Mouse (Mus musculus) ES-E14 (cell line): ENCODE data around the gene Plekho2. TPM values are rescaled to one million over a fixed set of nuclear protein-coding genes. Genes with fewer than 3 reads are reported as not detected.

Experiments
- DNase-seq: peaks from one replicate; pipeline ENCODE4 v3.0.0-alpha.2; 2013; ENCODE audit warnings: low read depth, low spot score
- H3K27ac ChIP-seq: 2 replicates; pipeline ENCODE4 v1.5.1; 2012; ENCODE audit warnings: low read depth, mild to moderate bottlenecking, low read length, moderate library complexity, mixed read lengths; ENCODE audit not compliant: poor library complexity, insufficient read depth, severe bottlenecking
- H3K36me3 ChIP-seq: 2 replicates; pipeline ENCODE4 v1.6.1; 2012; ENCODE audit warnings: mild to moderate bottlenecking, low read length, moderate library complexity, mixed read lengths; ENCODE audit not compliant: control insufficient read depth, poor library complexity, insufficient read depth, severe bottlenecking
- H3K4me1 ChIP-seq, 2 experiments: fragments of 150-350 bp in 1 of 2; sonication (generic) in 1 of 2; 2 replicates each; pipeline ENCODE4 v1.6.1; 2012; ENCODE audit warnings: low read length in 2 of 2, mild to moderate bottlenecking in 1 of 2, mixed read lengths in 1 of 2; ENCODE audit not compliant: control insufficient read depth in 2 of 2, insufficient read depth in 2 of 2, poor library complexity in 1 of 2
- H3K4me3 ChIP-seq, 2 experiments: fragments of 150-350 bp in 1 of 2; sonication (generic) in 1 of 2; 2 replicates each; pipeline ENCODE4 v1.5.1; 2012; ENCODE audit warnings: low read length in 2 of 2, low read depth in 1 of 2, mild to moderate bottlenecking in 1 of 2, mixed read lengths in 1 of 2; ENCODE audit not compliant: insufficient read depth in 1 of 2, poor library complexity in 1 of 2, severe bottlenecking in 1 of 2
- H3K9ac ChIP-seq: 2 replicates; pipeline ENCODE4 v1.6.1; 2012; ENCODE audit warnings: low read depth, mild to moderate bottlenecking, low read length, mixed read lengths; ENCODE audit not compliant: poor library complexity, insufficient read depth, severe bottlenecking
- H3K9me3 ChIP-seq: fragments of 150-350 bp; sonication (generic); 2 replicates; pipeline ENCODE4 v1.6.1; 2012; ENCODE audit warnings: low read depth, mild to moderate bottlenecking, low read length; ENCODE audit not compliant: control insufficient read depth, insufficient read depth
- CHD2 ChIP-seq: IDR thresholded peaks from 2 replicates; pipeline ENCODE4 v1.6.1; 2014; ENCODE audit warnings: mild to moderate bottlenecking, low read depth, low read length, inconsistent platforms
- HCFC1 ChIP-seq: IDR thresholded peaks from 2 replicates; pipeline ENCODE4 v1.6.1; 2012; ENCODE audit warnings: low read length, inconsistent platforms, borderline replicate concordance; ENCODE audit not compliant: insufficient read depth
- MAFK ChIP-seq: IDR thresholded peaks from 2 replicates; pipeline ENCODE4 v1.6.1; 2014; ENCODE audit warnings: mild to moderate bottlenecking, low read depth, low read length, inconsistent platforms; ENCODE audit not compliant: insufficient read depth
- ZC3H11A ChIP-seq: IDR thresholded peaks from 2 replicates; pipeline ENCODE4 v1.6.1; 2012; ENCODE audit warnings: low read depth, mild to moderate bottlenecking, inconsistent platforms, low read length, borderline replicate concordance
- ZNF384 ChIP-seq: IDR thresholded peaks from 2 replicates; pipeline ENCODE4 v1.6.1; 2012; ENCODE audit warnings: low read depth, low read length, inconsistent platforms
- in situ Hi-C, 2 experiments: fragments of 600-800 bp; cut with MboI; formaldehyde crosslinking; loops; one replicate each; pipeline ENCODE4 v1.15.1; 2025; ENCODE audit warnings: low sequenced_read_pairs in 2 of 2, inconsistent platforms in 1 of 2; ENCODE audit not compliant: unreplicated experiment in 2 of 2
- total RNA-seq: library from RNA; depleted of rRNA; stranded (reverse); fragments of 300-350 nt; gene quantifications from 2 replicates; pipeline ENCODE4 v1.2.3, GENCODE M21; 2012

The Plekho2 gene
- total RNA-seq, 1 experiment, result 5.4 TPM

- TF ChIP-seq ZC3H11A (no peak), HCFC1 (no peak), ZNF384 (no peak), MAFK (no peak), CHD2 (no peak)
- Histone ChIP-seq H3K36me3 (no peaks in the 10 kb centered on the region), H3K9me3 (no peaks in the 10 kb centered on the region), H3K27ac (no peak within 1 kb of the TSS), H3K4me1 (peaks cover 0 to 5% of the 10 kb centered on the region in 2 experiments; a peak in 1 of 4 replicates), H3K9ac (peak within 1 kb of the TSS; percentile 46; the same call in 1 of the 2 replicates), H3K4me3 (peak within 1 kb of the TSS; percentile 50 to 55)
- in situ Hi-C loops, result no loop called here
- no peak for DNase-seq
Measured at GRCm38 (mm10) chr9:65519807-65520504, 59.9 kb downstream of the Plekho2 start, which contains the start of gene Ankdd1a. Gene Ankdd1a, minus strand, starts transcription at chr9:65520193.

GRCm38 (mm10) chr9:65514851-65515261 lies 65.0 kb downstream of the Plekho2 start:
- TF ChIP-seq ZNF384, result no peak
- TF ChIP-seq MAFK, result no peak
- TF ChIP-seq ZC3H11A, result no peak
- Histone ChIP-seq H3K4me1 (peaks cover 0 to 2% of the 10 kb centered on the region in 2 experiments; a peak in 1 of 4 replicates), H3K27ac (no peak overlapping the region; the same call in 1 of the 2 replicates), H3K36me3 (no peaks in the 10 kb centered on the region), H3K9ac (no peak overlapping the region), H3K4me3 (no peak overlapping the region), H3K9me3 (no peaks in the 10 kb centered on the region)
- in situ Hi-C loops, result no loop called here
- DNase-seq, result no peak

- H3K9me3 ChIP-seq, result no peaks in the 10 kb centered on the region
Measured at GRCm38 (mm10) chr9:65514431-65514830, 65.4 kb downstream of the Plekho2 start.

GRCm38 (mm10) chr9:65512520-65512919 lies 67.3 kb downstream of the Plekho2 start:
- H3K36me3 ChIP-seq, result no peaks in the 10 kb centered on the region
- in situ Hi-C loops, result no loop called here
- no peak overlapping the region for H3K9ac ChIP-seq
- no peak overlapping the region for H3K27ac ChIP-seq
- no peak overlapping the region for H3K4me3 ChIP-seq
- TF ChIP-seq HCFC1 (no peak), ZC3H11A (no peak), CHD2 (no peak), ZNF384 (no peak), MAFK (no peak)
- no peak for DNase-seq
- H3K9me3 ChIP-seq, result no peaks in the 10 kb centered on the region
- H3K4me1 ChIP-seq, result peaks cover 0 to 2% of the 10 kb centered on the region in 2 experiments; a peak in 1 of 4 replicates

More at GRCm38 (mm10) chr9:65514431-65514830, 65.4 kb downstream of the Plekho2 start:
- no peak overlapping the region; the same call in 1 of the 2 replicates for H3K27ac ChIP-seq
- no peak overlapping the region for H3K4me3 ChIP-seq
- H3K9ac ChIP-seq, result no peak overlapping the region; the same call in 1 of the 2 replicates
- TF ChIP-seq CHD2 (no peak), ZNF384 (no peak), HCFC1 (no peak), ZC3H11A (no peak), MAFK (no peak)
- DNase-seq, result no peak
- peaks cover 0 to 2% of the 10 kb centered on the region in 2 experiments; a peak in 1 of 4 replicates for H3K4me1 ChIP-seq
- in situ Hi-C loops, result no loop called here
- H3K36me3 ChIP-seq, result no peaks in the 10 kb centered on the region

- H3K36me3 ChIP-seq, result no peaks in the 10 kb centered on the region
- no peaks in the 10 kb centered on the region for H3K4me1 ChIP-seq
- no peaks in the 10 kb centered on the region for H3K9me3 ChIP-seq
- no peak for DNase-seq
- H3K4me3 ChIP-seq, result no peak overlapping the region
- no peak for TF ChIP-seq MAFK
- no peak for TF ChIP-seq CHD2
- TF ChIP-seq HCFC1, result no peak
- no peak for TF ChIP-seq ZC3H11A
- TF ChIP-seq ZNF384, result no peak
- in situ Hi-C loops, result no loop called here
- no peak overlapping the region for H3K27ac ChIP-seq
- no peak overlapping the region for H3K9ac ChIP-seq
Measured at GRCm38 (mm10) chr9:65508449-65508848, 71.4 kb downstream of the Plekho2 start.
